Comparison of ENCODE assay signal across 8 mouse cellular contexts in the genomic region with DNA sequence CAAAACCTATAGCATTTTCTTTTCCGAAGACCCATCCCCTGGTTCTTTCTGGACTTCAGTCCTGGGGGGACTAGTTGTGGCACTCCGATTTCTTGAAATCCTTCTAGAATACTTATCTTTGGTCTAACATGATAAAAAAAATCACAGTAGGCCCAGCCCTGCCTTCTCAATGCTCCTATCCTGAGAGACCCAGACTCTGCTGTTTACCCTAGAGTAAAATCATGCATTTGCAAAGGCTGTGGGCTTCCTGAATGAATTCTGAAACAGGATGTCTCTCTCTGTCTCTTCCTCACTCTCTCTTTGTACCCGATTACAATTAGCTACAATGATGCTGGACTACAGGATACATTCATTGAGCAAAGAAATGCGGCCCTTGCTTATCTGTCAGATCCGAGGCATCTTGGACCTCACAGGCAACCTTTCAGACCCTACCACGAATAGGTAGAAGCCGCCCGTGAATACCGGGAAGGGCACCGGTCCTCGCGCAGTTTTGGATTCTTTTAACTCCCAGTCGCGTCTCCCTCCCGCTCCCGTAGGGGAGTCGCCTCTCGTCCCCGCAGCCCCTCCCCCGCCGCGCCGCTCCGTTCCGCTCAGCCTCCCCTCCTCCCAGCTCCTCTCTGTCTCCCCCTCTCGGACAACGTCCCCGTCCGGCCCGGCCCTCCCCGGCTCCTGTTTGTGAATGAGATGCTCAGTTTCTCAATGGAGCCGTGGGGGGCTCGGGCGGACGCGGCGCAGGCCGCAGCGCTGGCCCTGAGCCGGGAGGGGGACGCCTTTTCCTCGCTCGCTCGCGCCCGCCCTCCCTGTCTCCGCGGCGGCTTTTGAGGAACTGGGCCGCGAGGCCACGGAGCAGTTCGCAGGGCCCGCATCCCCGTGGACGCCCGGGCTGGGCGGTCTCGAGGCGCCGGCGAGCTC. TPM values are rescaled to one million over a fixed set of nuclear protein-coding genes. Genes with fewer than 3 reads are reported as not detected.
DNase-seq lines count a peak whose midpoint lies in the region; ATAC-seq and TF ChIP-seq lines count a peak whose summit lies in the region.

A gene (plus strand): TSS at position 638 of the 912 bp plus-strand sequence.

- H3K27me3 ChIP-seq in ES-Bruce4 (ENCODE audit: control insufficient read depth, insufficient read depth, low read length, poor library complexity, severe bottlenecking): no peaks in the 10 kb centered on the region; the same call in 1 of the 2 replicates
- no peaks in the 10 kb centered on the region for H3K27me3 ChIP-seq in forebrain, embryonic 12.5 days
- H3K27me3 ChIP-seq in heart, embryonic 16.5 days (ENCODE audit: control insufficient read depth, insufficient read depth, low read length): no peaks in the 10 kb centered on the region
- peaks cover 7% of the 10 kb centered on the region for H3K27me3 ChIP-seq in liver, embryonic 14.5 days (ENCODE audit: control insufficient read depth, insufficient read depth, low read length)
- no peaks in the 10 kb centered on the region for H3K27me3 ChIP-seq in neural tube, embryonic 11.5 days (ENCODE audit: control insufficient read depth, insufficient read depth, low read length)
- no peaks in the 10 kb centered on the region for H3K27me3 ChIP-seq in testis, adult 2 months (ENCODE audit: control insufficient read depth, insufficient read depth, low read length)

- peak; percentile 23 for TF ChIP-seq CTCF in ES-Bruce4 (IDR thresholded peaks at IDR 0.05; ENCODE audit: low read depth, low read length)
- peak; percentile 59 for TF ChIP-seq CTCF in liver, embryonic 14.5 days (IDR thresholded peaks at IDR 0.05; ENCODE audit: low read depth)
- peak; percentile 29; the same call in 1 of the 2 replicates for TF ChIP-seq CTCF in testis, adult 2 months (IDR thresholded peaks at IDR 0.05; ENCODE audit: control insufficient read depth, insufficient read depth, insufficient replicate concordance, low read depth, low read length)

- 2% methylated on average over 62 of the region's 62 CpGs for WGBS in forebrain, embryonic 12.5 days
- 3% methylated on average over 62 of the region's 62 CpGs for WGBS in heart, embryonic 16.5 days
- WGBS in liver, embryonic 14.5 days (ENCODE audit: insufficient replicate concordance): 2% methylated on average over 62 of the region's 62 CpGs
- 2% methylated on average over 60 of the region's 62 CpGs for WGBS in neural tube, embryonic 11.5 days

- DNase-seq in c-Kit-positive CD71-positive TER-119-positive erythroid progenitor cells, embryonic 14.5 days (ENCODE audit: low spot score): peak; percentile 43
- DNase-seq in kidney, postnatal 25 days: peak; percentile 92 to 94
- peak; percentile 41 to 47 (median 45) for DNase-seq in liver, embryonic 14.5 days (ENCODE audit: low read depth in 3 of 3, low spot score in 3 of 3)
- DNase-seq in neural tube, embryonic 11.5 days (ENCODE audit: low spot score): peak; percentile 93

- H3K9me3 ChIP-seq in ES-Bruce4 (replicated peaks; ENCODE audit: control insufficient read depth, insufficient read depth, low read length, poor library complexity, severe bottlenecking): no peaks in the 10 kb centered on the region
- no peaks in the 10 kb centered on the region for H3K9me3 ChIP-seq in forebrain, embryonic 12.5 days
- H3K9me3 ChIP-seq in heart, embryonic 16.5 days (replicated peaks; ENCODE audit: control insufficient read depth, low read length): no peaks in the 10 kb centered on the region
- H3K9me3 ChIP-seq in liver, embryonic 14.5 days (ENCODE audit: control insufficient read depth, low read length): no peaks in the 10 kb centered on the region
- H3K9me3 ChIP-seq in neural tube, embryonic 11.5 days (ENCODE audit: control insufficient read depth, low read length): no peaks in the 10 kb centered on the region

- 0 out of 2 replicates have a peak, but pooled peaks have one; percentile 20 for TF ChIP-seq EP300 in ES-Bruce4 (IDR thresholded peaks at IDR 0.05; ENCODE audit: insufficient read depth, low read depth, low read length)
- TF ChIP-seq EP300 in liver, embryonic 14.5 days (IDR thresholded peaks at IDR 0.05; ENCODE audit: low read depth): no peak

- H3K4me2 ChIP-seq in forebrain, embryonic 12.5 days: peak within 1 kb of the TSS; percentile 87
- peak within 1 kb of the TSS; percentile 66 for H3K4me2 ChIP-seq in heart, embryonic 16.5 days (ENCODE audit: low read depth, low read length)
- H3K4me2 ChIP-seq in liver, embryonic 14.5 days (ENCODE audit: low read depth): peak within 1 kb of the TSS; percentile 84
- H3K4me2 ChIP-seq in neural tube, embryonic 11.5 days (ENCODE audit: low read depth): peak within 1 kb of the TSS; percentile 71

- H3K36me3 ChIP-seq in ES-Bruce4 (ENCODE audit: control insufficient read depth, insufficient read depth, low read length, poor library complexity, severe bottlenecking): no peaks in the 10 kb centered on the region
- H3K36me3 ChIP-seq in forebrain, embryonic 12.5 days (replicated peaks): no peaks in the 10 kb centered on the region
- no peaks in the 10 kb centered on the region for H3K36me3 ChIP-seq in heart, embryonic 16.5 days (ENCODE audit: control insufficient read depth, insufficient read depth)
- no peaks in the 10 kb centered on the region for H3K36me3 ChIP-seq in liver, embryonic 14.5 days (replicated peaks; ENCODE audit: control insufficient read depth, insufficient read depth, low read depth)
- H3K36me3 ChIP-seq in neural tube, embryonic 11.5 days (ENCODE audit: control insufficient read depth, insufficient read depth, low read length): no peaks in the 10 kb centered on the region
- H3K36me3 ChIP-seq in testis, adult 2 months (ENCODE audit: control insufficient read depth, insufficient read depth, low read length): no peaks in the 10 kb centered on the region

- TF ChIP-seq POLR2A in ES-Bruce4 (IDR thresholded peaks at IDR 0.05; ENCODE audit: insufficient read depth, low read length): no peak
- peak; percentile 55 for TF ChIP-seq POLR2A in testis, adult 2 months (IDR thresholded peaks at IDR 0.05; ENCODE audit: control insufficient read depth, low read depth, low read length)

- H3K4me1 ChIP-seq in ES-Bruce4 (ENCODE audit: control insufficient read depth, insufficient read depth, low read length): no peaks in the 10 kb centered on the region
- H3K4me1 ChIP-seq in forebrain, embryonic 12.5 days: peaks cover 12% of the 10 kb centered on the region
- peaks cover 8% of the 10 kb centered on the region for H3K4me1 ChIP-seq in heart, embryonic 16.5 days (ENCODE audit: control insufficient read depth, insufficient read depth, low read length)
- peaks cover 0 to 5% of the 10 kb centered on the region in 2 experiments; a peak in 2 of 4 replicates for H3K4me1 ChIP-seq in liver, embryonic 14.5 days (replicated peaks; ENCODE audit: control insufficient read depth in 2 of 2, insufficient read depth in 2 of 2, low read length in 1 of 2)
- H3K4me1 ChIP-seq in neural tube, embryonic 11.5 days (ENCODE audit: control insufficient read depth, insufficient read depth, low read length): no peaks in the 10 kb centered on the region; the same call in 1 of the 2 replicates
- H3K4me1 ChIP-seq in testis, adult 2 months (ENCODE audit: control insufficient read depth, insufficient read depth, low read length): peaks cover 2% of the 10 kb centered on the region

- peak within 1 kb of the TSS; percentile 95 for H3K4me3 ChIP-seq in ES-Bruce4 (ENCODE audit: low read depth, low read length)
- H3K4me3 ChIP-seq in forebrain, embryonic 12.5 days (replicated peaks): peak within 1 kb of the TSS; percentile 92
- H3K4me3 ChIP-seq in heart, embryonic 16.5 days (ENCODE audit: low read length): peak within 1 kb of the TSS; percentile 91
- H3K4me3 ChIP-seq in liver, embryonic 14.5 days (ENCODE audit: insufficient read depth in 1 of 2, low read depth in 2 of 2, low read length in 2 of 2): peak within 1 kb of the TSS; percentile 78 to 79
- H3K4me3 ChIP-seq in neural tube, embryonic 11.5 days (ENCODE audit: low read depth, low read length): peak within 1 kb of the TSS; percentile 83
- H3K4me3 ChIP-seq in testis, adult 2 months (ENCODE audit: control insufficient read depth, low read depth, low read length): peak within 1 kb of the TSS; percentile 94

- peak within 1 kb of the TSS; percentile 33 for H3K27ac ChIP-seq in ES-Bruce4 (ENCODE audit: insufficient read depth, low read length)
- H3K27ac ChIP-seq in forebrain, embryonic 12.5 days: peak within 1 kb of the TSS; percentile 96
- H3K27ac ChIP-seq in heart, embryonic 16.5 days (ENCODE audit: low read length): peak within 1 kb of the TSS; percentile 98
- no peak within 1 kb of the TSS; the same call in 1 of the 2 replicates for H3K27ac ChIP-seq in liver, embryonic 14.5 days
- peak within 1 kb of the TSS; percentile 93 for H3K27ac ChIP-seq in neural tube, embryonic 11.5 days (ENCODE audit: low read depth, low read length)
- peak within 1 kb of the TSS; percentile 95 for H3K27ac ChIP-seq in testis, adult 2 months (ENCODE audit: control insufficient read depth, insufficient read depth, low read depth, low read length)

- ATAC-seq in forebrain, embryonic 12.5 days (ENCODE audit: low FRiP score): peak; percentile 96
- ATAC-seq in heart, embryonic 16.5 days (replicated peaks; ENCODE audit: extremely low read depth, insufficient read depth, low FRiP score): peak; percentile 92
- ATAC-seq in liver, embryonic 14.5 days (ENCODE audit: insufficient read depth): peak; percentile 76
- peak; percentile 94 for ATAC-seq in neural tube, embryonic 11.5 days (ENCODE audit: insufficient read depth, low FRiP score, low TSS enrichment)

- peak within 1 kb of the TSS; percentile 93 for H3K9ac ChIP-seq in ES-Bruce4 (ENCODE audit: low read depth, poor library complexity, severe bottlenecking)
- H3K9ac ChIP-seq in forebrain, embryonic 12.5 days: peak within 1 kb of the TSS; percentile 95
- H3K9ac ChIP-seq in heart, embryonic 16.5 days (ENCODE audit: low read length): peak within 1 kb of the TSS; percentile 99
- H3K9ac ChIP-seq in liver, embryonic 14.5 days (replicated peaks): peak within 1 kb of the TSS; percentile 77
- peak within 1 kb of the TSS; percentile 93 for H3K9ac ChIP-seq in neural tube, embryonic 11.5 days (ENCODE audit: low read length)

RNA-seq across cellular contexts. Expression of the gene that starts here (rescaled TPM):
- 13.7 and 14.8 TPM in 2 replicates for polyA plus RNA-seq in ES-Bruce4 (2011; ENCODE audit: insufficient read depth, insufficient read length, low read depth, missing spikeins)
- 26.1 and 27.4 TPM in 2 replicates for polyA plus RNA-seq in forebrain, embryonic 12.5 days (2016; fragmentation: Nextera tagmentation; extraction: Ambion mirVana)
- polyA plus RNA-seq in heart, embryonic 16.5 days (2015; fragmentation: Nextera tagmentation; extraction: Ambion mirVana): 12.7 and 14.5 TPM in 2 replicates
- polyA plus RNA-seq in liver, embryonic 14.5 days (2012; rRNA removed): 3.1 and 3.4 TPM in 2 replicates
- polyA plus RNA-seq in liver, embryonic 14.5 days (2014; fragmentation: Nextera tagmentation; extraction: Ambion mirVana): 2.7 and 4.0 TPM in 2 replicates
- polyA plus RNA-seq in neural tube, embryonic 11.5 days (2014; fragmentation: Nextera tagmentation; extraction: Ambion mirVana): 35.5 and 36.5 TPM in 2 replicates
- 21.9 and 22.0 TPM in 2 replicates for polyA plus RNA-seq in testis, adult 2 months (2012; rRNA removed)

Comparison
In these comparisons a context has a peak if more than half of its experiments do, and no peak if none do; other contexts are left out.
1. DNase-seq: peak in every context shown above with its lines; median percentile 93 in kidney, postnatal 25 days; 93 in neural tube, embryonic 11.5 days; 45 in liver, embryonic 14.5 days; 43 in c-Kit-positive CD71-positive TER-119-positive erythroid progenitor cells, embryonic 14.5 days.